Mouse (Mus musculus) granulocyte monocyte progenitor cell, adult 5-6 weeks (primary cell): Measurements from ENCODE around the gene Armc3. TPM values are rescaled to one million over a fixed set of nuclear protein-coding genes. Genes with fewer than 3 reads are reported as not detected.

Source experiments
- ATAC-seq: replicated peaks from 2 replicates; pipeline ENCODE4 v1.8.0; 2016; ENCODE audit warnings: mild to moderate bottlenecking, moderate TSS enrichment, inconsistent platforms; ENCODE audit not compliant: poor library complexity, severe bottlenecking
- total RNA-seq, 2 experiments: library from RNA; stranded (forward) in 1 of 2; stranded (reverse) in 1 of 2; fragments of 200-712, 200-1000 nt in 1 of 2; fragments of >200 nt in 1 of 2; fragmentation: Nextera tagmentation in 1 of 2; gene quantifications; 2 replicates each; pipeline ENCODE4 v1.2.3; 2014 to 2017

Armc3 gene
- total RNA-seq, 2 experiments from 2014 or later, result 0.05 TPM; not detected in 1

DNA sequence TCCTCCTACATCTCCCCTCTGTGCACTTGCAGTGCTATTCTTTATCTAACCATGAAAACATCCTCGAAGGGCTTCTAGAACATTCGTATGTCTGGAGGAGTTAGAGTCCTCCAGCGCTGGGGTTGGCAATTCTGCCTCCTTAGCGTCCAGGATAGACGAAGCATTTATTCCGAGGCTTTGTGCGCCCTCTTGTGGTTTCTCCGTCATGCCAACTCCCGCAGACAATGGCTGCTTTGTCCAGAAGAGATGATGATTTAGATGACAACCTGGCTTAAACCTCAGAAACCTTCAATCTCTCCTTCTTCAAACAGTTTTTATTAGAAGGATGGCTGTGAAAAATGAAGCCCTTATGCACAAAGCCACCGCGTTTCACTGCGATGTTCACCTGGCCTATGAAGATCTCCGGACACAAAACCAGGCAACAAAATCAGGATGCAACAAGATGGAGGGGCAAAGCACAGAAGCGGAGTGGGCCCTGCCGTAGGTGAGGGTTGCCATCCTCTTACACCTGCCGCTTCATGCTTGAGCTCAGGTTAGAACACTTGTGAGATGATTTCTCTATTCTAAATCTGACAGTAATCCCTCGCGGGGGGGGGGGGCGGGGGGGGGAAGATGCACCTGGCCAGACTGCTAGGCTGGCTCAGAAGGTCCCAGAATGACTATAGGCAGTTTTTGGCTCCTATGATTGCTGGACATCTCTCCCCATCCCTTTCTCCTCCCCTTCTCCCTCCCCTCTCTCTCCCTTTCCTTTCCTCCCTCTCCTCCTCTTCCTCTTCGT lies 145.7 kb downstream of the Armc3 start:
- ATAC-seq, result peak; percentile 79

DNA sequence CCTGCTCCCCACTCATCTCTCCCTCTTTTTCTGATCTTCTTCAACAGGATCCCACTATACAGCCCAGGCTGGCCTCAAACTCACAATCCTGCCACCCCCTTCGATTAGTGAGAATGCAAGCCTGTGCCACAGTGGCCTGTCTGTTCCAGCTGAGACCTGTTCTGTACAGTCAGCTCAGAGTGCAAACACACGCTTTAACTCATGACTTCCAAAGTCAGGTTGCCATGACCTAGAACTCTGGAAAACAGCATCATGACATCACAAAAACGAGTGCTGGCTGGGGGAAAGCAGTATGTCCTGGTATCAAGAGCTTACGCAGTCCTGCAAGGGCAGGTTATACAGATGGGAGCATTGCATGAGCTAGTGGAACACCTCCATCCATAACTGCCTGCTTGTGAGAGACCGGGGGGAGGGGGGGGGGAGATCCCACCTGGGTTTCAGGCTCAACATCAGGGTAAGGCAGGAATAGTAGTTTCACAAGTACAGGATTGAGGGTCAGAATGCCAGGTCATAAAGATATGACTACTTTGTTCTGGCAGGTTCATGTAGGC lies 146.4 kb downstream of the Armc3 start:
- ATAC-seq, result no peak

DNA sequence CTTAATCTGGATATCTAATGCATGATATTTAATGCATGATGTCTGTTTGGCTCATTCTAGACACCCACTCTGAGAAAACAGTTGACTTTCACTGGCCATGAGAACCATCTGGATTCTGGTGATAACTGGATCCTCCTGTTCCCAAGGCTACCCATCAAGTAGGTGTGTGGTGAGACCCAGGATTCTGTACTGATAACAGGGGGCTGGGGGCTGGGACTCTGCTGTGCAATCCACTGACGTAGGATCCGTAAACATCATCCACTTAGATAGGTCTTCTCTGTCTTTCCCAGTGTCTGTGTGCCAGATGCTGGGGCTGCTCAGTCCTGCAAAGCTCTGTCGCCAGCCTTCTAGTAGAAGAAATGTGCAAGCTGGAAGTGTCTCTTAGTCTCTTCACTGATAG lies 149.4 kb downstream of the Armc3 start:
- ATAC-seq, result no peak

DNA sequence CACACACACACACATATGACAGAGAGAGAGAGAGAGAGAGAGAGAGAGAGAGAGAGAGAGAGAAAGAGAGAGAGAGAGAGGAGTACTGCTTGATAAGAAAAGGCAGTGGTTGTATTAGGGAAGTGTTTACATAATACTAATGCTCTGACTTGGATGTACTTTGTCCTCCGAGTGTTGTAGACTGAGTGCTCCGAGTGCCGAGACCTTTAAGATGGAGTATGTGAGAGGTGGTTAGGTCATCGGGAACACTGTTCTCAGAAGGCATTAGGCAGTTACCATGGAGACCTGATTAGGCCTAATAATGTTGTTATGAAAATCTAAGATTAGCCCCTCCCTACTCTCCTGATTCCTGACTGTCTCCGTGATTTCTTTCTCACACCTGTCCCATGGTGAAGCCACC lies 151.1 kb downstream of the Armc3 start:
- no peak for ATAC-seq

DNA sequence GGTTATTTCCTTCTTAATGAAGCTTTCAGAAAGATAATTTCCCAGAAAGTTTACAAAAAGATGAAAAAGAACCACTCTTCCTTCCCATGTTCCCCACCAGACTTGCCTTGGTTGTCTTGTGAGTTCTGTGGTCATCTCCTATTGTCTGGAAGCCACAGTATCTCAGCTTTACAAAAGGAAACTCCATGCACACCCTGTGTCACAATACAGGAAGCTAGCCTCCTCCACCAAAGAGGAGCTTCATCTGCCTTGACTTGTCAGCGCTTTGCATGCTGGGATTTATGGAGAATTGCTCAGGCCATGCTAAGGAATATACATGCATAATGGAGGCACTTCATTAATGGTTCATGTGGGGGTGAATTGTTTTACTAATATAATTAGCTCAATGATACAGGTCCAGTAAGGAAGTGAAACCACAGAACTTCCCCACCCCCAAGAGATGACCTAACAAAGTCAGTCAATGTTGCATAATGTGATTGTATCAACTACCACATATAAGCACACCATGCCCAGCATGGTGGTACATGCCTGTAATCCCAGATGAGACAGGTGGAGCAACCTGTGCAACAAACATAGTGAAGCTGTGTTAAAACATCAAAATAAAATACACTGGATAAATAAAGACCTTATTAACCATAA lies 152.6 kb downstream of the Armc3 start:
- ATAC-seq, result peak; percentile 96

DNA sequence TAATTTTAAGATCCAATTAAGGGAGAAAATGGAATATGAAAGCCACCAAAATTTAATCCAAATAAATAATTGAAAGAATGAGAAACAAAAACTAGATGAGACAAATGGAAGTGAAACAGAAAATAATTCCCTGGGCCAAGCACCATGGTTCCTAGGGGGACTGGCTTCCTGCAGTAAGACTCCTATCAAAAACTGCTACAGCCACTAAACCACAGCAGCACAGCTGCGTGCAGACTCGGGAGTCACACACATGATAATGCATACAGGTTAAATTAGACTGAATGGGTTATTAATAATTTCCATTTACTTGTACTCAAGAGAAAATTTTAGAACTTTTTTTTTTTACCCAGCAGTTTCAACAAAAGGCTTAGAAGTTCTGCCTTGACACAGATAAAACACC lies 154.1 kb downstream of the Armc3 start:
- no peak for ATAC-seq

Other genes starting within 250 kb of the Armc3 start
- 29.3 TPM in 2 replicates for gene Pip4k2a, start 201.2 kb upstream of the Armc3 start, total RNA-seq (2014; fragmentation: Nextera tagmentation)
- 15.6 and 16.7 TPM in 2 replicates for gene Pip4k2a, start 201.2 kb upstream of the Armc3 start, total RNA-seq (2017)
- gene 4930426L09Rik, start 201.0 kb upstream of the Armc3 start, total RNA-seq (2014; fragmentation: Nextera tagmentation), result 1.3 TPM in 1 of 2 replicates, not detected in the other
- 0.62 TPM in 1 of 2 replicates, not detected in the other for gene 4930426L09Rik, start 201.0 kb upstream of the Armc3 start, total RNA-seq (2017)
- 16.0 and 26.1 TPM in 2 replicates for gene Msrb2, start 172.1 kb downstream of the Armc3 start, total RNA-seq (2014; fragmentation: Nextera tagmentation)
- gene Msrb2, start 172.1 kb downstream of the Armc3 start, total RNA-seq (2017), result 12.0 and 14.6 TPM in 2 replicates
- not detected in 2 replicates for gene Ptf1a, start 246.4 kb downstream of the Armc3 start, total RNA-seq (2014; fragmentation: Nextera tagmentation)
- gene Ptf1a, start 246.4 kb downstream of the Armc3 start, total RNA-seq (2017), result not detected in 2 replicates